19 mouse cellular contexts compared by ENCODE assay signal in genomic region chr4:4833789-4834295, GRCm38 (mm10).
"Had no signal": no experiment of that assay in that cellular context is flagged by ENCODE, and none has a peak within 500 bp of the region (broad histone marks: within the 10 kb centered on the region; RNA-seq: fewer than 3 reads in every experiment).

No protein-coding gene starts in this region.

- H3K27ac ChIP-seq: layer of hippocampus, adult 2 months; limb, embryonic 10.5 days; limb, embryonic 13.5 days; liver, embryonic 12.5 days; liver, embryonic 15.5 days; stomach, embryonic 15.5 days had no signal

- H3K9me3 ChIP-seq: limb, embryonic 10.5 days; limb, embryonic 13.5 days; liver, embryonic 12.5 days; liver, embryonic 15.5 days; stomach, embryonic 15.5 days had no signal

- H3K4me3 ChIP-seq: layer of hippocampus, adult 2 months; limb, embryonic 10.5 days; limb, embryonic 13.5 days; liver, embryonic 12.5 days; liver, embryonic 15.5 days; stomach, embryonic 15.5 days had no signal

- ATAC-seq: liver, embryonic 12.5 days had no signal

- DNase-seq: kidney, adult 18-20 months; kidney, adult 9 months; kidney, postnatal 14 days; kidney, postnatal 4 days; layer of hippocampus, adult 9-11 months; liver; lung, adult 18-20 months; lung, postnatal 10 days; lung, postnatal 4 days; midbrain, embryonic 14.5 days; right cerebral cortex, postnatal 4 days; thymus, postnatal 36 days had no signal

- H3K36me3 ChIP-seq: limb, embryonic 10.5 days; limb, embryonic 13.5 days; liver, embryonic 12.5 days; liver, embryonic 15.5 days; stomach, embryonic 15.5 days had no signal

- H3K9ac ChIP-seq: limb, embryonic 13.5 days; liver, embryonic 12.5 days; liver, embryonic 15.5 days; stomach, embryonic 15.5 days had no signal

- H3K4me1 ChIP-seq: limb, embryonic 10.5 days; limb, embryonic 13.5 days; liver, embryonic 12.5 days; liver, embryonic 15.5 days; stomach, embryonic 15.5 days had no signal

- H3K4me2 ChIP-seq: limb, embryonic 13.5 days; liver, embryonic 12.5 days; liver, embryonic 15.5 days; midbrain, embryonic 11.5 days; stomach, embryonic 15.5 days had no signal

- H3K27me3 ChIP-seq: limb, embryonic 13.5 days; liver, embryonic 12.5 days; liver, embryonic 15.5 days; stomach, embryonic 15.5 days had no signal
